ENCODE assay signal across 8 mouse cellular contexts in genomic region chr11:98795015-98795713, GRCm38 (mm10). TPM values are rescaled to one million over a fixed set of nuclear protein-coding genes. Genes with fewer than 3 reads are reported as not detected.
A peak's percentile ranks its signal among the peaks of the same experiment; 100 is the strongest.
DNase-seq lines count a peak whose midpoint lies in the region; ATAC-seq and TF ChIP-seq lines count a peak whose summit lies in the region.

Gene Msl1, plus strand, starts transcription at chr11:98795516.

- ATAC-seq in embryonic facial prominence, embryonic 14.5 days (ENCODE audit: low read depth): peak; percentile 79
- peak; percentile 78 for ATAC-seq in limb, embryonic 15.5 days (ENCODE audit: insufficient number of reproducible peaks, low FRiP score, low TSS enrichment, low read depth)
- peak; percentile 57 for ATAC-seq in midbrain, embryonic 16.5 days

- peaks cover 25% of the 10 kb centered on the region for H3K36me3 ChIP-seq in embryonic facial prominence, embryonic 14.5 days (ENCODE audit: control insufficient read depth, insufficient read depth, low read length)
- peaks cover 8% of the 10 kb centered on the region for H3K36me3 ChIP-seq in heart, adult 2 months (ENCODE audit: control insufficient read depth, insufficient read depth, low read length)
- peaks cover 3% of the 10 kb centered on the region for H3K36me3 ChIP-seq in kidney, adult 2 months (ENCODE audit: control insufficient read depth, insufficient read depth, low read length)
- peaks cover 18% of the 10 kb centered on the region for H3K36me3 ChIP-seq in limb, embryonic 15.5 days
- peaks cover 2% of the 10 kb centered on the region for H3K36me3 ChIP-seq in midbrain, embryonic 16.5 days (ENCODE audit: control insufficient read depth, insufficient read depth, low read length)

- peak within 1 kb of the TSS; percentile 99 for H3K9ac ChIP-seq in embryonic facial prominence, embryonic 14.5 days (ENCODE audit: low read depth, low read length)
- H3K9ac ChIP-seq in heart, adult 2 months (ENCODE audit: low read depth, low read length): peak within 1 kb of the TSS; percentile 100
- peak within 1 kb of the TSS; percentile 100 for H3K9ac ChIP-seq in limb, embryonic 15.5 days
- peak within 1 kb of the TSS; percentile 100 for H3K9ac ChIP-seq in midbrain, embryonic 16.5 days (ENCODE audit: low read depth, low read length)

- peak within 1 kb of the TSS; percentile 100 for H3K27ac ChIP-seq in embryonic facial prominence, embryonic 14.5 days (replicated peaks; ENCODE audit: low read depth, low read length)
- H3K27ac ChIP-seq in heart, adult 2 months: peak within 1 kb of the TSS; percentile 94
- H3K27ac ChIP-seq in kidney, adult 2 months (ENCODE audit: insufficient read depth, low read depth, low read length): peak within 1 kb of the TSS; percentile 98
- H3K27ac ChIP-seq in limb, embryonic 15.5 days: peak within 1 kb of the TSS; percentile 100
- peak within 1 kb of the TSS; percentile 96 for H3K27ac ChIP-seq in midbrain, embryonic 16.5 days (ENCODE audit: low read length)

- peak; percentile 60; the same call in 1 of the 2 replicates for TF ChIP-seq POLR2A in heart, adult 2 months (IDR thresholded peaks at IDR 0.05; ENCODE audit: insufficient read depth, low read depth, low read length)
- no peak for TF ChIP-seq POLR2A in kidney, adult 2 months (IDR thresholded peaks at IDR 0.05; ENCODE audit: low read depth, low read length)

- no peaks in the 10 kb centered on the region for H3K27me3 ChIP-seq in embryonic facial prominence, embryonic 14.5 days (replicated peaks; ENCODE audit: control insufficient read depth, insufficient read depth, low read length)
- H3K27me3 ChIP-seq in heart, adult 2 months (ENCODE audit: control insufficient read depth, insufficient read depth, low read length): no peaks in the 10 kb centered on the region
- H3K27me3 ChIP-seq in kidney, adult 2 months (replicated peaks; ENCODE audit: control insufficient read depth, insufficient read depth, low read length): no peaks in the 10 kb centered on the region
- no peaks in the 10 kb centered on the region for H3K27me3 ChIP-seq in limb, embryonic 15.5 days
- H3K27me3 ChIP-seq in midbrain, embryonic 16.5 days (ENCODE audit: control insufficient read depth, insufficient read depth, low read depth, low read length): no peaks in the 10 kb centered on the region

- under 1% methylated on average over 30 of the region's 89 CpGs for WGBS in embryonic facial prominence, embryonic 14.5 days
- WGBS in heart, adult 2 months: under 1% methylated on average over 66 of the region's 89 CpGs
- 2% methylated on average over 81 of the region's 89 CpGs for WGBS in kidney, adult 2 months
- under 1% methylated on average over 56 of the region's 89 CpGs for WGBS in limb, embryonic 15.5 days
- under 1% methylated on average over 52 of the region's 89 CpGs for WGBS in midbrain, embryonic 16.5 days

- no peak for TF ChIP-seq EP300 in heart, adult 2 months (IDR thresholded peaks at IDR 0.05; ENCODE audit: insufficient read depth, low read depth, low read length)

- no peaks in the 10 kb centered on the region for H3K9me3 ChIP-seq in embryonic facial prominence, embryonic 14.5 days (ENCODE audit: control insufficient read depth, low read length)
- H3K9me3 ChIP-seq in limb, embryonic 15.5 days: no peaks in the 10 kb centered on the region
- H3K9me3 ChIP-seq in midbrain, embryonic 16.5 days (replicated peaks; ENCODE audit: control insufficient read depth, low read length, poor library complexity, severe bottlenecking): no peaks in the 10 kb centered on the region

- peak within 1 kb of the TSS; percentile 99 for H3K4me3 ChIP-seq in embryonic facial prominence, embryonic 14.5 days (ENCODE audit: low read depth, low read length)
- H3K4me3 ChIP-seq in heart, adult 2 months: peak within 1 kb of the TSS; percentile 79
- H3K4me3 ChIP-seq in kidney, adult 2 months (ENCODE audit: insufficient read depth, low read depth, low read length): peak within 1 kb of the TSS; percentile 84
- peak within 1 kb of the TSS; percentile 100 for H3K4me3 ChIP-seq in limb, embryonic 15.5 days
- H3K4me3 ChIP-seq in midbrain, embryonic 16.5 days (ENCODE audit: low read depth, low read length): peak within 1 kb of the TSS; percentile 98

- intact Hi-C loops in heart, adult 2 months (cut with DNase I): loop anchor here (2.0 kb wide), 1 partner anchor 34 kb away; no protein-coding TSS in a partner anchor

- peaks cover 6% of the 10 kb centered on the region for H3K79me2 ChIP-seq in heart, adult 2 months (replicated peaks; ENCODE audit: control insufficient read depth, insufficient read depth, low read length)

- H3K4me1 ChIP-seq in embryonic facial prominence, embryonic 14.5 days (ENCODE audit: control insufficient read depth, insufficient read depth, low read length): peaks cover 25% of the 10 kb centered on the region
- peaks cover 9% of the 10 kb centered on the region for H3K4me1 ChIP-seq in heart, adult 2 months (ENCODE audit: control insufficient read depth, insufficient read depth, low read length)
- peaks cover 12% of the 10 kb centered on the region for H3K4me1 ChIP-seq in kidney, adult 2 months (ENCODE audit: control insufficient read depth, insufficient read depth, low read length)
- peaks cover 27% of the 10 kb centered on the region for H3K4me1 ChIP-seq in limb, embryonic 15.5 days
- peaks cover 32% of the 10 kb centered on the region for H3K4me1 ChIP-seq in midbrain, embryonic 16.5 days (ENCODE audit: control insufficient read depth, insufficient read depth, low read length)

- peak; percentile 86 for DNase-seq in 3134 (ENCODE audit: extremely low read depth, insufficient read length, low spot score)
- peak; percentile 94 for DNase-seq in adrenal gland, postnatal 14 days
- peak; percentile 93 for DNase-seq in embryonic facial prominence, embryonic 14.5 days (ENCODE audit: low spot score)
- DNase-seq in heart, adult 2 months: peak; percentile 92 to 94
- DNase-seq in kidney, adult 2 months: peak; percentile 94
- DNase-seq in spleen, postnatal 14 days (ENCODE audit: low spot score in 2 of 2): peak; percentile 79 to 83

- TF ChIP-seq CTCF in heart, adult 2 months (IDR thresholded peaks at IDR 0.05): no peak
- no peak for TF ChIP-seq CTCF in kidney, adult 2 months (conservative IDR thresholded peaks at IDR 0.05; ENCODE audit: insufficient read depth, insufficient read length, low read depth, low read length)

- peak within 1 kb of the TSS; percentile 88 for H3K4me2 ChIP-seq in embryonic facial prominence, embryonic 14.5 days (ENCODE audit: low read depth, low read length)
- peak within 1 kb of the TSS; percentile 83 for H3K4me2 ChIP-seq in limb, embryonic 15.5 days
- H3K4me2 ChIP-seq in midbrain, embryonic 16.5 days (ENCODE audit: low read length): peak within 1 kb of the TSS; percentile 94

RNA-seq across cellular contexts. Expression of gene Msl1, which starts in this region (rescaled TPM):
- 88.5 and 88.7 TPM in 2 replicates for total RNA-seq in adrenal gland, postnatal 14 days (2021)
- 18.1 and 18.5 TPM in 2 replicates for polyA plus RNA-seq in embryonic facial prominence, embryonic 14.5 days (2014; fragmentation: Nextera tagmentation; extraction: Ambion mirVana)
- total RNA-seq in heart, adult 2 months (2021): 10 to 100 TPM; 68.9 to 75.3 TPM
- 21.9 and 44.4 TPM in 2 replicates for polyA plus RNA-seq in heart, adult 2 months (2012; rRNA removed)
- polyA plus RNA-seq in kidney, adult 2 months (2012; rRNA removed): 23.5 and 24.5 TPM in 2 replicates
- polyA plus RNA-seq in limb, embryonic 15.5 days (2015; fragmentation: Nextera tagmentation; extraction: Ambion mirVana): 22.9 and 25.8 TPM in 2 replicates
- polyA plus RNA-seq in midbrain, embryonic 16.5 days (2015; fragmentation: Nextera tagmentation; extraction: Ambion mirVana): 29.2 and 33.2 TPM in 2 replicates

Comparison
In these comparisons a context has a peak if more than half of its experiments do, and no peak if none do; other contexts are left out.
1. Peak in every context shown above with its lines: DNase-seq, ATAC-seq, H3K4me3 ChIP-seq and H3K27ac ChIP-seq.